Mouse (Mus musculus) megakaryocyte, embryonic 14.5 days (primary cell): ENCODE measurements at regions not wholly inside any gene's neighbourhood (a gene's known extent, or its start where the extent isn't known, plus 50 kb on each side); places are given as distances from the start of the nearest gene placed in this dataset.

Source experiments
- H3K27me3 ChIP-seq: replicated peaks from 2 replicates; pipeline ENCODE3; 2012; ENCODE audit warnings: inconsistent platforms
- H3K36me3 ChIP-seq: replicated peaks from 2 replicates; pipeline ENCODE3; 2012; ENCODE audit warnings: low read length, inconsistent platforms, mixed read lengths
- H3K4me1 ChIP-seq: 2 replicates; pipeline ENCODE4 v1.6.1; 2012; ENCODE audit warnings: inconsistent platforms
- H3K4me3 ChIP-seq: replicated peaks from 2 replicates; pipeline ENCODE3; 2012; ENCODE audit warnings: moderate library complexity, mild to moderate bottlenecking, inconsistent platforms
- H3K9me3 ChIP-seq: 2 replicates; pipeline ENCODE4 v1.6.1; 2012; ENCODE audit warnings: inconsistent platforms
- FLI1 ChIP-seq: IDR thresholded peaks from 2 replicates; pipeline ENCODE4 v1.6.1; 2012; ENCODE audit warnings: low read length, inconsistent platforms, mixed read lengths
- GATA1 ChIP-seq: IDR thresholded peaks from 3 replicates; pipeline ENCODE4 v1.6.1; 2012; ENCODE audit warnings: mixed read lengths, low read length, inconsistent platforms, borderline replicate concordance

DNA sequence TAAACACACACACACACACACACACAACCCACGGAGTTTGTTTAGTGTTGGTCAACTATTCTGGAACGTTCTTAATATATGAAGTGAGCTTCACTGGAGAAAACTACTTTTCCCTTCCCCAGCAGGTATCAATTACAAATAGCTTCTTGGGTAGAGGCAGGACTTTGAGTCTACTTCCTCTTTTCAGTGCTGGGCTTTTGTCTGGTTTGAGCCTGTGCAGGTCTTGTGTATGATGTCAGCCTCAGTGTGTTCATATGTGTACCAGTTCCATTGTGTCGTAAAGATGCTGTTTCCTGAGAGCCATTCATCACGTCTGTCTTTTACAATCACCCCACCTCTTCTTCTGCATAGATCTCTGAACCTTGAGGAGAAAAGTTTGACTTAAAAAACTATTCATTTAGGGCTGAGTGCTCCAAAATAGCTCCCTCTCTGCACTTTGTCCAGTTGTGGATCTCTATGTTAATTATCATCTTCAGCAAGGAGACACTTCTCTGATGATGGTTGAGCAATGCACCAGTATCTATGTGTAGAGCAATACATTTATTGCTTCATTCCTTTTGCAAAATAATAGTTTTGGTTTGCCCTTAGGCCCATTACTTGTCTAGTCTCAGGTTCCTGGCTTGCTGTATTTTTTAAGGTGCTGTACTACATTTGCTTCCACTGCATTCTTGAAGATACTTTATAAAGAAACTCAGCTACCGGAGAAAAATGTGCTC lies 225.7 kb upstream of the Slc24a2 start:
- peaks cover 3% of the 10 kb centered on the region; the same call in 1 of the 2 replicates for H3K9me3 ChIP-seq
- no peaks in the 10 kb centered on the region for H3K36me3 ChIP-seq
- H3K4me1 ChIP-seq, result peaks cover 3% of the 10 kb centered on the region; the same call in 1 of the 2 replicates
- TF ChIP-seq FLI1, result no peak
- TF ChIP-seq GATA1, result no peak
- H3K27me3 ChIP-seq, result no peaks in the 10 kb centered on the region
- H3K4me3 ChIP-seq, result no peak overlapping the region

DNA sequence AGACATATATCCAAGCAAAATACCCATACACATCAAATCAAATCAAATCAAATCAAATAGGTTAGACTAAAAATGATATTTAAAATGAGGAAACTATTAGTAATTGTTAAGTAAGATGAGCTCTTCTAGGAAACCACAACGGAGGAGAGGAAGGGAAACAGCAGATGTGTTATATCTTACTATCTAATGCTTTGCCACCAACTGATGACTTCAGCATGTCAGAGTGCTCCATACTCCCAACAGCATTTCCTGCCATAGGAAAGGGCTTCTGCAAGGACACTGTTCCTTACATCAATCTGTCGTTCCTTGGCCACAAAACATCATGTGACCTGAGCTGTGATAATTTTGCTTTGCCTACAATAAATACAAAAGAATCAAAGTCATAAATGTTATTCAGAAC lies 221.8 kb upstream of the Slc24a2 start:
- Histone ChIP-seq H3K9me3 (no peaks in the 10 kb centered on the region), H3K27me3 (no peaks in the 10 kb centered on the region), H3K36me3 (no peaks in the 10 kb centered on the region), H3K4me3 (no peak overlapping the region), H3K4me1 (peaks cover 3% of the 10 kb centered on the region; the same call in 1 of the 2 replicates)
- TF ChIP-seq FLI1, result no peak
- no peak for TF ChIP-seq GATA1

DNA sequence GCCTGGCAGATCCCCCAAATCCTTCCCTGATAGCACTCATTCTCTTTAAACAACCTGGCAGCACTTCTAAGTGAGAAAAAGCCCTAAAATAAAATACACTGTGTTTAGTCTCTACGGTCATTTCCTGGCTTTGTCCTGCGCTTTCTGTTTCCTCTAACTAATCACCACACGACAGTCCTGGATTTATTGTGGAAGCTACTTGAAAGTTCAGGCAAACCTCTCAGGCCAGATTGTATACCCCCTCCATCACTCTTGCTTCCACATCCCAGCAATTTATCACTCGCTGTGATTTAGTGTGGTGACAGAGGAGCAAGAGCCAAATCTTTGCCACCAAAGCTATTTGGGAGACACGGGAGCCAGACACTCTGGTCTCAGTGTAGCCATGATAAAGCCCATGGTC lies 221.0 kb upstream of the Slc24a2 start:
- no peaks in the 10 kb centered on the region for H3K9me3 ChIP-seq
- H3K36me3 ChIP-seq, result no peaks in the 10 kb centered on the region
- H3K4me1 ChIP-seq, result peaks cover 3% of the 10 kb centered on the region; the same call in 1 of the 2 replicates
- TF ChIP-seq GATA1 (no peak), FLI1 (no peak)
- no peaks in the 10 kb centered on the region for H3K27me3 ChIP-seq
- H3K4me3 ChIP-seq, result no peak overlapping the region

DNA sequence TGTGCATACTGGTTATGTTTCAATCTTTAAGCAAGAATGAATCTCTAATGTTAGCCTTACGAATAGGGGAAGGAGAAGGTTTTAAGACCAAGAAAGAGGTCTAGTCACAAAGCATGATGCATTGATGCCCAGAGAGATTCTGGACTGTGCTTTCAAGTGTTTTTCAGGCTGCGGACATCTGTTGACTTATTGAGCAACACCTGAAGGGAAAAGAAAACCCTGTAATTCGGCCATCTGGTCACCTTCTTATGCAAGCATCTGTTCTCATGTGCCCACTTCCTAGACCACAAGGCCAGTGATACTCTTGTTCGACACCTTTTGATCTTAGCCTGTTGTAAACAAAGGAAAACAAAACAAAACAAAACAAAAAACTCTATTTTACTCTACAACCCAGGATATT lies 218.1 kb upstream of the Slc24a2 start:
- no peak for TF ChIP-seq FLI1
- no peak for TF ChIP-seq GATA1
- H3K9me3 ChIP-seq, result no peaks in the 10 kb centered on the region
- H3K36me3 ChIP-seq, result no peaks in the 10 kb centered on the region
- no peaks in the 10 kb centered on the region for H3K27me3 ChIP-seq
- no peak overlapping the region for H3K4me3 ChIP-seq
- peaks cover 3% of the 10 kb centered on the region; the same call in 1 of the 2 replicates for H3K4me1 ChIP-seq

DNA sequence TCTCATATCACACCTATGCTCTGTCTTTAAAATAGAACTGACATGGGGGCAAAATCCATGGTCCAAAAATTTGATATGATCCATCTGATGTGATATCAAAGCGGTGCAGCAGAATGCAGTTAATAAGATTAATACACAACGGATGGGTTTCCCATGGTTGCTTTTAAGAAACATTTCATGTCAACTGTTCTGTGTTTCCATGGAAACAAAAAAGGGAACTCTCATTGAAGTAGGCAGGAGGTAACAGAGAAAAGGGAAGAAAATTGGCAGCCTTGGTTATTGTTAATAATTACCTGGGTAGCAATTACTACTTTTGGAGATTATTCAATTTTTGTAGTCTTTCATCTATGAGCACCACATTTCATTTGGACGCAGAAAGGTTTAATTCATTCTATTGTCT lies 216.6 kb upstream of the Slc24a2 start:
- Histone ChIP-seq H3K4me1 (no peaks in the 10 kb centered on the region), H3K4me3 (no peak overlapping the region), H3K27me3 (no peaks in the 10 kb centered on the region), H3K9me3 (no peaks in the 10 kb centered on the region), H3K36me3 (no peaks in the 10 kb centered on the region)
- TF ChIP-seq GATA1 (no peak), FLI1 (no peak)

DNA sequence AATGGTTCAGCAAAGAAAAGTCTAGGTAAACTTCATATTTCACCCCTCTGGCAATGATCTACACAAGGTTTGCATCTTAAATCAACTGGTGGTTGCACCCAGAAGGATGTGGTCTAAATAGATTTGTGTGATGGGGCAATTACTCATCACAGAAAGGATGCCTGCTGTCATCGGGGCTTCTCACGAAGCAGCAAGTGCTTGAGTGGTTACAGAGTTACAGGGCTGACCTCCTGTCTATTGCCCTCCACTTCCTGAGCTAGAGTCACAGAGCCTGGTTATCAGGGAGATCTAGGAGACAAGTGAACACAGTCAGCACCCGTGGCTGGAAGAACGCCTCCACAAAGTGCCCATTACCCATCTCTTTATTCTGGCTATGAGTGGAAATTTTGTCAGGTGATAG lies 203.9 kb upstream of the Slc24a2 start:
- no peaks in the 10 kb centered on the region for H3K27me3 ChIP-seq
- no peaks in the 10 kb centered on the region for H3K9me3 ChIP-seq
- H3K36me3 ChIP-seq, result no peaks in the 10 kb centered on the region
- TF ChIP-seq GATA1, result no peak
- no peak for TF ChIP-seq FLI1
- peaks cover 14% of the 10 kb centered on the region for H3K4me1 ChIP-seq
- H3K4me3 ChIP-seq, result no peak overlapping the region

DNA sequence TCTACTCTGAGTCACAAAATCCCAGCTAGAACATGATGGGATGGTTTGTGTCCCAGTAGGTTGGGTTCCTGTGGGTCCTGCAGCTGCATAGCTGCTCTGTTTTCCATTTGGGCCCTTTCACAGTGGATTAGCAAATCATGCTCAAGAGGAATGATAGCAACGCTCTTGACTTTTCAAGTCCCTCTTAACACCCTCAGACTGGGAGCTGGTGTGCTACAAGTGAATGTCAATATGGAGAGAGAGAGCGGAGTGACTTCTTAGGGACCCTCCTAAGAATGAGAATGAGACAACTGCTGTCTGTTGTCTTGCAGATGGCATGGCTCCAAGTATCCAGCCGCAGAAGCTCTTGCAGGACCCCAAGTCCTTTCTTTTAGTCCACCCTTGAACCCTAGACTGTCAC lies 198.1 kb upstream of the Slc24a2 start:
- no peaks in the 10 kb centered on the region for H3K9me3 ChIP-seq
- no peak for TF ChIP-seq FLI1
- no peak for TF ChIP-seq GATA1
- no peaks in the 10 kb centered on the region for H3K36me3 ChIP-seq
- no peak overlapping the region for H3K4me3 ChIP-seq
- H3K27me3 ChIP-seq, result no peaks in the 10 kb centered on the region
- H3K4me1 ChIP-seq, result peaks cover 4% of the 10 kb centered on the region

DNA sequence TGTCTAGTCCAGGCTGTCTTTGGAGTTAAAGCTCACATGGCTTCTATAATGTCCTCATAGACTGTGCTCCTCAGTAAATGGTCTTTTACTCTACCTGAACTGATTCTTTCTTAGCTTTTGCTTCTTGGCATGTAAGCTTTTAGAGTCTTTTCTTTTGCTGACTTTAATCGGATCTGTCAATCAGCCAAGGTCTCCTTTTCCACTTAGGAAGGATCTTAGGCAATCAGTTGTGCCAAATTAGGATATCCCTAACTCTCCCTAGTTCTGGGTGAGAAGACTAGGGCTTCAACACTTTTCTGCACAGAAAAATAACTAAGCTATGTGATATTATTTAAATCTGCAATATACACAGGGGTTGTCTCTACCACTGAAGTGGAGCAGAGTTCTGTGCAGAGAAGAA lies 193.8 kb upstream of the Slc24a2 start:
- H3K27me3 ChIP-seq, result no peaks in the 10 kb centered on the region
- no peaks in the 10 kb centered on the region for H3K9me3 ChIP-seq
- no peaks in the 10 kb centered on the region; the same call in 1 of the 2 replicates for H3K4me1 ChIP-seq
- H3K36me3 ChIP-seq, result no peaks in the 10 kb centered on the region
- H3K4me3 ChIP-seq, result no peak overlapping the region
- TF ChIP-seq FLI1 (no peak), GATA1 (no peak)

DNA sequence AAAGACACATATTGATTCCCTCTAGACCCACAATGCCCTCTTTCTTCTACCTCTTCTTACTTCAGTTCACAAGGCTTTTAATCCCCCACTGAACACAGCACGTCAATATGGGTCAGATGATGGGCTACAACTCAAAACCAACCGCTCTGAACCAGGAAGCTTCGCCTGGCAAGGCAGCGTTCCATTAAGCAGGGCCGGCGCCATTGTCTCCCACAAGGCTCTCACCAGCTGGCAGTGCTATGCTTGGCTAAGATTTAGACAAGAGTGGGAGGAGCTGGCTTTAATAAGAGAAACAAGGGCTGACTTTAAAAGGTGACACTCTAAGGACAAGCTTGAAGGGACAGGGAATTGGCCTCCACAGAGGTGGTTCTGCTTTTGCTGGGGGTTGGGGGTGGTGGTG lies 192.3 kb upstream of the Slc24a2 start:
- Histone ChIP-seq H3K27me3 (no peaks in the 10 kb centered on the region), H3K9me3 (no peaks in the 10 kb centered on the region), H3K36me3 (no peaks in the 10 kb centered on the region), H3K4me3 (no peak overlapping the region), H3K4me1 (no peaks in the 10 kb centered on the region; the same call in 1 of the 2 replicates)
- no peak for TF ChIP-seq GATA1
- no peak for TF ChIP-seq FLI1

DNA sequence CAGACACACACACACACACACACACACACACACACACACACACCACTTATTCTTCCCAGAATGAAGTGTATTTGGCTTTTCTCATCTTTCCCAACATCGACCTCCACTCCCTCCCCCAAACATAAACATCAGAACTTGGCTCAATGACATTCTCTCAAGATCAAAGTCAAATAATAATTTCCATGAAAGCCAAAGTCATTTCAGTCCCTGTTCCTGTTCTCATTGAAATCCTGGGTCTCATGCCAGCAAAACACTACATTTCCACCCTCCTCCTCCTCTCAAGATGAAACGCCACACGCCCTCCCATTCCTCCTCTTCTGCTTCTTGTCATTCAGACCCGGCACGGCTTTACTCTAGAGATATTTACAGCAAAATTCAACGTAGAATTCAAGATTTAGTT lies 173.1 kb upstream of the Slc24a2 start:
- Histone ChIP-seq H3K9me3 (no peaks in the 10 kb centered on the region), H3K4me1 (peaks cover 5% of the 10 kb centered on the region; the same call in 1 of the 2 replicates), H3K36me3 (no peaks in the 10 kb centered on the region), H3K27me3 (no peaks in the 10 kb centered on the region), H3K4me3 (no peak overlapping the region)
- no peak for TF ChIP-seq GATA1
- no peak for TF ChIP-seq FLI1

DNA sequence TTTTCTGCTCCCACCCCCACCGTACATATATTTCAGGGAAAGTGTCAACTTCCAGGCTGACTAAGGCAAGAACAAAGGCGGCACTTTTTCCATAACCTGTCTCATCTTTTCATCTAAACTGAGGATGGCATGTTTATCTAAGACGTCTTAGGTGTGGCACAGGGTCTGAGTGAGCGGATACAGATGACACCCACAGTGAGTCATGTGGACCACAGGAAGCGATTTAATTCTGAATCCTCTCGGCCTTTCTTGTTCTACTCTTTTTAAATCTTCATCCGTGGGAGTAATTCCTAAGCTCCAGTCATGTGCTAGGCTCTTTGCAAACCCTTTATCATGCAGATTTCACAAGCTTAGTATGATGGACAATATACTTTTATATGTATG lies 171.9 kb upstream of the Slc24a2 start:
- TF ChIP-seq FLI1 (no peak), GATA1 (no peak)
- H3K27me3 ChIP-seq, result peaks cover 2% of the 10 kb centered on the region

More for the DNA sequence above, 171.9 kb upstream of the Slc24a2 start:
- H3K9me3 ChIP-seq, result no peaks in the 10 kb centered on the region
- peaks cover 5% of the 10 kb centered on the region; the same call in 1 of the 2 replicates for H3K4me1 ChIP-seq
- no peak overlapping the region for H3K4me3 ChIP-seq
- no peaks in the 10 kb centered on the region for H3K36me3 ChIP-seq
